Mouse (Mus musculus) brain, embryonic 18.5 days (tissue): ENCODE results near the gene Gm29094.
"Not testable (repeated sequence)": the region's sequence is repeated elsewhere in the genome, so short reads cannot be mapped to it uniquely, and the experiment has no call there.

Source experiments
- DNase-seq: peaks from one replicate; pipeline ENCODE4 v3.0.0-alpha.2; 2012; ENCODE audit warnings: low read depth, low spot score

Gene Gm29094

GRCm38 (mm10) chr9:89240516-89241019 lies 41.4 kb downstream of the Gm29094 start:
- not testable (repeated sequence) for DNase-seq

GRCm38 (mm10) chr9:89253400-89253799 lies 54.2 kb downstream of the Gm29094 start:
- DNase-seq = no peak

GRCm38 (mm10) chr9:89256556-89257335 lies 57.6 kb downstream of the Gm29094 start:
- DNase-seq = no peak

- no peak for DNase-seq
Measured at GRCm38 (mm10) chr9:89263968-89264367, 64.8 kb downstream of the Gm29094 start.

- no peak for DNase-seq
Measured at GRCm38 (mm10) chr9:89264571-89264970, 65.4 kb downstream of the Gm29094 start.
